Mouse (Mus musculus): Measurements from ENCODE around the gene Cd200r3.

Cd200r3 gene

DNA sequence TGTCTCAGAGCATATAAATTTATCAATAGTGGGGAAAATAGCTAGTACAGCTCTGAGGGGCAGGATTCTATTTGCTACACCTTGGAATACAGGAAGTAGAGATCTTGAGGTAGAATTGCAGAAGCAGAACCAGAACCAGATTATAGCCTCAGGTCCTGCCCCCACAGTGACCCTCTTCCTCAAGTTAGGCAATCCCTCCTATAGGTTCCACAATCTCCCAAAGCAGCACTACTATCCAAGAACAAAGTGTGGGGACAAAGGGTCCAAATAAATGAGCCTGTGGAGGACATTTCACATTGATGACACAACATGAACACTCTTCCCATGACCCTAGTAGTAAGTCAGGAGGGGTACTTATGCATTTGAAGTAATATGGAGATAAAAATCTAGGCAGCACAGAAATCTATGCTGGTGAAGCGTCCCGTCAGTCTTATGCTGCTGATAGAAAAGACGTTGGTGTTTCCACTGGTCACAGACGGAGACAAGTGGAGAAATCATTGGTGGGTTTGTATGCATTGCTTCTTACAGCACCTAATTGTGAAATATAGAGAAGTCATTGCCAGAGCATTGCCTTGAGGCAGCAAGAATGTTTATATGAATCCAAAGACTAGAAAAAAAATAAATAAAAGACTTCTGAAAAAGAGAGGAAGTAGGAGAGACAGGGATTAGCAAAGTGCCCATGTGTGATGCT is 45.3 kb downstream of the Cd200r3 start:
- no peak for DNase-seq (ENCODE audit: low spot score in 2 of 2)

DNA sequence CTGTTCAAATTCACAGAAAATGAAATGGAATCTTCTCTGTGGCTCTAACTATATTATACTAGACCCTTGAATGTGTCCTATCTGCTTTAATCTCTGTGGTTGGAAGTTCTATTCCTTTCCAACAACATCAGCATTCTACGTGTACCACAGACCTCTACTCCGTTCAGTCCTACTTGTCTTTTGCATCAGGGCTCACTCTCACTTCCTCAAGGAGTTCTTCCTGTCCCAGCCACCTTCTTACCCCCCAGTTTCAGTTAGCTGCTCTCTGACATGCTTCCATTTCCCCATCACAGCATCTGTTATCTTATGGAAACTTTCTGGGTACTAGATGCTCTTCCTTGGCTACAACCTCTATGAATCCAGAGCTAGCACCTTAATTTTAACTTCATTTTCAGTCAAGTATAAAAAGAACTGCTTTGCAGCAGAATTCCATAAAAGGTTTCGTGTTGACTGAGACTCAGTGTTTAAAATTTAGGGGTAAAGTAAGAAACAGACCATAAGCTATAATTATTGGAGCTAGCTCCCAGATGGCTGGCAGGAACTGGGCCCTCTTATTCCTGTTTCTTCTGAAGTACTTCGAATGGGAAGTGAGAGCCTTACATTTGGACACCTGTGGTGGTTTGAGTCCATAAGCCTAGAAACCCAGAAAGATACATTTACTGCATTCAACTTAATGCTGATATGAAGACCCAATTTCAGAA is 50.0 kb downstream of the Cd200r3 start:
- DNase-seq (ENCODE audit: low spot score in 2 of 2) = no peak

GRCm38 (mm10) chr16:44994206-44994953 is 50.9 kb downstream of the Cd200r3 start:
- DNase-seq (ENCODE audit: low spot score in 2 of 2) = no peak

DNA sequence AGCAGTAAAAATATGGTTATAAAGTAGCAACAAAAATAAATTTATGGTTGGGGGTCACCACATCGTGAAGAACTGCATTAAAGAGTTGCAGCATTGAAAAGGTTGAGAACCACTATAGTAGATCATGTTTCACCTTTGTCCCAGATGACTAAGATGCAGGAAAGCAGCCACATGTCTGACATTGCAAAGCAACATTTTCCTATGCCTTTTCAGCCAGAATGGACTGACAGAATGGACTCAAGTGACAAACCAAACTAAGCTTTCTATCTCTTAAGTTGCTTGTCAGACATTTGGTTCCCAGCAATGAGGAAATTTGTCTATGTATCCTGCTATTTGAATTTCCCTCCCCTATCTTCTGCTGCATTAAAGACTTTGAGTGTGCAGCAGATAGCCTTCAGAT is 51.6 kb downstream of the Cd200r3 start:
- no peak for DNase-seq (ENCODE audit: low spot score in 2 of 2)

- no peak for DNase-seq (ENCODE audit: low spot score in 2 of 2)
Observed at GRCm38 (mm10) chr16:44996701-44997100, 53.2 kb downstream of the Cd200r3 start.

DNA sequence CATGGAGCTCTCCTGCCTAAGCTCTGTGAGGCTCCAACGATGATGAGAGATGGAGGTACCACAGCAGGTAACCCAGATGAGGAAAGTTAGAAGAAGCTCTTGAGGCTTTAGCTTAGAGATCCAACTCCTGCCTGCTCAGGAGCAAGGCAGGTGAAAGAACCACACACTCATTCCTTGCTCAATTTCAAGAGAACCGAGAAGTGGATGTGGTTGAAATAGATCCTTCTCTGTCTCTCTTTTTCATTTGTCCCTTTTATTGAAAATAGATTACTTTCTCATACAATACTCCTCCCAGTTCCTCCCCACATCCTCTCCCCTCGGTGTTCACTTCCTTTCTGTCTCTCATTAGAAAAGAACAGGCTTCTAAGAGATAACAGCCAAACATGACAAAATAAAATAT is 56.1 kb downstream of the Cd200r3 start:
- DNase-seq (ENCODE audit: low spot score in 2 of 2) = no peak

DNA sequence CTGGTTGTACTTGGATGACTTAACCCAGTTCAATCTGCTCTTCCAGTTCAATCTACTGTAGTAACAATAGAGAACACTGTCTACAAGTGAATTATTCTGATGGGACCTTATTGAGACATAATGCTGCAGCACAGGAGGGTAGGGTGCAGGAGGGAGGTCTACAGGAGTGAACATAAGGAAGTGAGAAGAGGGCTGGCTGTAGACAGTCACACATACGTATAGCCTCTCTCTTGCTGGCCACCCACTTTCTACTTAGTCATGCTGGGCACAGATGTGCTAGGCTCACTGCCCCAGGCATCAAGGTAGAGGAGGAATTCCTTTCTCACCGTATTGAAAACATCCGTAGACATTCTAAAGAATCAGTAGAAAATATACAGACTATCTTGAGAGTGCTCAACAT is 61.0 kb downstream of the Cd200r3 start:
- DNase-seq (ENCODE audit: low spot score in 2 of 2) = no peak

GRCm38 (mm10) chr16:45005280-45005679 is 61.8 kb downstream of the Cd200r3 start:
- DNase-seq (ENCODE audit: low spot score in 2 of 2) = no peak

DNA sequence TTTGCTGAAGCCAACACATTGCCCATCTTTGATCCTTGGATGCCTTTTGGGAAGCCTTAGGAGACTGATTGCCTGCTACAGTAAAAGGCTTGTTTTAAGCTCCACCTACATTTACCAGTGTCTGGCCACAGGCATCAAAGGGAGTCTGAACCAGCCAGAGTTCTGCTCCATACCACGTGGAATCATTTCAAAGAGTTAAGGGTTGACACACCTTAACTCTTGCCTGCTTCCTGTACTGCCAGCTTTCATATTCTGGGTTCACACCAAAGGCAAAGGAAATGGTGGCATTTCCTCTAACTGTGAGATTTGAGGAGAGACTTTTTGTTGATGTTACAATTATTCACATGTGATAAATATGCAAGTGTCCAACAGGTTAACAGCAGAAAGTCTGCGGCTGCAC is 63.5 kb downstream of the Cd200r3 start:
- no peak for DNase-seq (ENCODE audit: low spot score in 2 of 2)

DNA sequence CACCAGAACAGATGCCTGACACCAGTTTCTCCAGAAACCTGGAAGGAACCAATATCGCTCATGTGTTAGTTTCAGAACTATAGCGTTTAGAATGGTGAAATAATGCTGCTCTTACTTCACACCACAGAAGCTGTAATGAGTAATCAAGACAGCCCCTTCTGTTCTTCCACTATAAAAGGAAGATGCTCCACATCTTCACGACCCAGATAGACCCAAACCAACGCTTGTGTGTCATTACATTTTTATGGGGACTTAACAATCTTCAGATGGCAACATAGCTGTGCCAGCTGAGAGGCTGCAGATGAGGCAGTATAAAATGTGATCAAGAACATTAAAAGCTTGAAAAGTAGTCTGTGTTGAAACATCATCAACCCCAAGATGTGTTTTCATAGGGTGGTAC is 64.3 kb downstream of the Cd200r3 start:
- DNase-seq (ENCODE audit: low spot score in 2 of 2) = no peak

DNA sequence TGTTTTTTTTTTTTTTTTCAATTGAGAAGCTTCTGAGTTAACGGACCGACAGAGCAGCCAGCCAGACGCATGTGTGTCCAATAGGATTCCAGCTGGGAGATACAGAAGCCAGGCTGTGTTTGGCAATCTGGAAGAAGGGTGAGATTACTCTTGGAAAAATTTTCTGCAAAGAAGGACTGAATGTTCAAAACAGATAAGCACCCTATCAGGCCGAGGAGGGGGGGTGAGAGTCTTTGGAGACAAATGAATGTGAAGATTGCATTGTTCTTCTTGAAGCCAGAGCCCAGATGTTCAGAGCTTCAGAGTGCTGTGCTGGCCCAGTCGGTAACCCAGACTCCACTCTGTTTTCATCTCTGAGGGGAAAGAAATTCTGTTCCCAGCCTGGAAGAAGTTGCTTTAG is 66.2 kb downstream of the Cd200r3 start:
- no peak for DNase-seq (ENCODE audit: low spot score in 2 of 2)

- no peak for DNase-seq (ENCODE audit: low spot score in 2 of 2)
Observed at GRCm38 (mm10) chr16:45015591-45015990, 72.1 kb downstream of the Cd200r3 start.

- no peak for DNase-seq (ENCODE audit: low spot score in 2 of 2)
Observed at GRCm38 (mm10) chr16:45016488-45016887, 73.0 kb downstream of the Cd200r3 start.

GRCm38 (mm10) chr16:45018868-45019267 is 75.4 kb downstream of the Cd200r3 start:
- DNase-seq (ENCODE audit: low spot score in 2 of 2) = no peak

- DNase-seq (ENCODE audit: low spot score in 2 of 2) = no peak
Observed at GRCm38 (mm10) chr16:45020055-45020454, 76.6 kb downstream of the Cd200r3 start.

- no peak for DNase-seq (ENCODE audit: low spot score in 2 of 2)
Observed at GRCm38 (mm10) chr16:45020669-45021309, 77.3 kb downstream of the Cd200r3 start.

GRCm38 (mm10) chr16:45021443-45021842 is 78.0 kb downstream of the Cd200r3 start:
- DNase-seq (ENCODE audit: low spot score in 2 of 2) = no peak

DNA sequence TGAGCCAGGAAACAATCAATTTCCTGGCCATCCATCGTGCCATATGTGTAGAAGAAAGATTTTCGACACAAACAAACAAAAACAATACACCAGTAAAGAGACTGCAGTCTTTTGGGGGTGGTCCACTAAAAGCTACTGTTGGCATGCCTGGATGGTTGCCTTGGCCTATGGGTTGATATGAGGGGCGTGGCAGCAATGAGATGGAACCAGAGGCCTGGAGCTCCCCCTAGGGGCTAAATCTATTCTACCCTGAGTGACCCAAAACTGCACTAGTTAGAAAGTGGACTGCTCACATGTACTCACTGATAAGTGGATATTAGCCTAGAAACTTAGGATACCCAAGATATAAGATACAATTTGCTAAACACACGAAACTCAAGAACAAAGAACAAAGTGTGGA is 80.4 kb downstream of the Cd200r3 start:
- DNase-seq (ENCODE audit: low spot score in 2 of 2) = peak; percentile 36 to 62

GRCm38 (mm10) chr16:45025321-45025720 is 81.8 kb downstream of the Cd200r3 start:
- no peak for DNase-seq (ENCODE audit: low spot score in 2 of 2)

- no peak for DNase-seq (ENCODE audit: low spot score in 2 of 2)
Observed at GRCm38 (mm10) chr16:45029080-45029479, 85.6 kb downstream of the Cd200r3 start.

- no peak for DNase-seq (ENCODE audit: low spot score in 2 of 2)
Observed at GRCm38 (mm10) chr16:45029493-45029892, 86.0 kb downstream of the Cd200r3 start.

DNA sequence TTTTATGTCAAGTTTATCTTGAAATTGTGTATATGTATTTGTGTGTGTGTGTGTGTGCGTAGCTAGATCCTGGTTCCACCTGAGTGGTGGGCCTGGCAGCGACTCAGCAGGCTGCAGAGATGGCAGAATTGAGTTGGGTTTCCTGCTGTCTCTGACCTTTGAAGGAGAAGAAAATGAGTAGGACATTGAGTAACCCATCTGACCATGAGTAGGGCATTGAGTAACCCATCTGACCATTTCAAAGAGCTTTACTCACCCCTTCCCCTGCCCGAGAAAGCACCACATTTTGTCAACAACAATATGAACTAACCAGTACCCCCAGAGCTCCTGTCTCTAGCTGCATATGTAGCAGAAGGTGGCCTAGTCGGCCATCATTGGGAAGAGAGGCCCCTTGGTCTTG is 86.6 kb downstream of the Cd200r3 start:
- no peak for DNase-seq (ENCODE audit: low spot score in 2 of 2)
